Mouse (Mus musculus): Measurements from ENCODE around the gene Rpl36.

Gene Rpl36

DNA sequence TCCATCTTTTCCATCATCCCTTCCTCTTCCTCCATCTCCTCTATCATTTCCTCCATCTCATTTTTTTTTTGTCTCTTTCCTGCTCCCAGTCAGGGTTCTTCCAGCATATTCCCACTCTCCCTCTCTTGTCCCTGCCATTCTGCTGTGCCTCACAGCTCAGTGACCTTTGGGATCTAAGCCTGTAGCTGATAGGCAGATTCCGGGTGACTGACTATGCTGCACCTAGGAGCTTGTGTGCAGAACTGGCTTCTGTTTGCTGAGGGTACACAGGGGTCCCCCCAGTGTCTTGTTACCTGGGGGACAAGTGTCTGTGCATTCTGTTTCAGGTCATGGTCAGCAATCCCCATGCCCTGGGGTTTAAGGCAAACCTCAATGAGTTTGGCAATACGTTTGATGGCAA lies 41.6 kb downstream of the Rpl36 start:
- no peak for DNase-seq (ENCODE audit: low spot score)

DNA sequence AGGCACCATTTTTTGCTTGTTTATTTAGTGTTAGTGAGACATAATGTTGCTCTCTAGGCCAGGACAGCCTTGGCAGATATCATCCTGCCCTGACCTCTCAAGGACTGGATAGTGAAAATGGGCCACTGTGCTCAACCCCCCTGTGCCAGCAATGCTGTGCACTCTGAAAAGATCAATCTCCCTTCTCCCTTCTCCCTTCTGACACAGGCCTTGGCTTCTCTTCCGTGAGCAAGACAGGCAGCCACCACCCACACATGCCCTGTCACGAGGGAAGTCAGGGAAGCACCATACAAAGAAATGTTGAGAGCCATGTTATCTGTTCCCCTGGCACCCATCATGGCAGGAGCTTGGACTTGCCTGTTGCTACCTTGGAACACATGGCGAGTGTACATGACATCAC lies 42.1 kb downstream of the Rpl36 start:
- DNase-seq (ENCODE audit: low spot score), result no peak

DNA sequence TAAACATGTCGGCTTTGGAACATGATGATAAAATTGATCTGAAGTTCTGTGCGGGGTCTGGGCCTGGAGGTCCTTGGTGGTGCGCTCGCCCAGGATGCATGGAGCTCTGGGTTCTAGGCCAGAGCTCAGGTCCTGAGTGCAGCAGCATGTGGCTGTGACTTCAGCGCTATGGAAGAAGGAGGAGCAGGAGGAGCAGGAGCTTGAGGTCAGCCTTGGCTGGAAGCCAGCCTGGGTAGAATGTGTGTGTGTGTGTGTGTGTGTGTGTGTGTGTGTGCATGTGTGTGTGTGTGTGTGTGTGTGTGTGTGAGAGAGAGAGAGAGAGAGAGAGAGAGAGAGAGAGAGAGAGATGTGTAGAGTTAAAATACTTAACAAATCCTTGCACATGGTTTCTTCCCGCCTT lies 43.0 kb downstream of the Rpl36 start:
- DNase-seq (ENCODE audit: low spot score), result no peak

DNA sequence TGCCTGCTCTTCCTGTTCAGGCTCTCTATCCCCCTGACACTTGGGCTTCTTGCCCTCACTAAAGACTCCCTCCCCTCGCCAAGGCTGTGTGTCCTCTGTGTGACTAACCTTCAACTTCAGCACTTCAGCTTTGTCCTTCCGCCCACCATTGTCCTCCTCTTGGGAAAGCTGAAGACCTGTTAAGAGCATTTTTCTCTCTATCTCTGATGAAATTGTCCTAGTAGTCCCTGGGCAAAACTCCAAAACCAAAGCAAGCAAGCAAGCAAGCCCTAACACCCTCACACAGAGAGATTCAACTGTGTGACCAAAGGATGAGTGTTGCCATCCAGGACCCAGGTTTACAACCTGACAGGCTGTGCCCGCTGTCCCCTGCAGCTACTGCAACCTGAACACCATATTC lies 50.4 kb downstream of the Rpl36 start:
- no peak for DNase-seq (ENCODE audit: low spot score)
